Mouse (Mus musculus) adipocyte (in vitro differentiated cells): ENCODE data around the gene Slc27a1.
A peak's percentile ranks its signal among the peaks of the same experiment; 100 is the strongest.

Experiments used
- DNase-seq: peaks from one replicate; pipeline ENCODE4 v3.0.0-alpha.2; 2016; ENCODE audit warnings: low spot score

Gene Slc27a1

DNA sequence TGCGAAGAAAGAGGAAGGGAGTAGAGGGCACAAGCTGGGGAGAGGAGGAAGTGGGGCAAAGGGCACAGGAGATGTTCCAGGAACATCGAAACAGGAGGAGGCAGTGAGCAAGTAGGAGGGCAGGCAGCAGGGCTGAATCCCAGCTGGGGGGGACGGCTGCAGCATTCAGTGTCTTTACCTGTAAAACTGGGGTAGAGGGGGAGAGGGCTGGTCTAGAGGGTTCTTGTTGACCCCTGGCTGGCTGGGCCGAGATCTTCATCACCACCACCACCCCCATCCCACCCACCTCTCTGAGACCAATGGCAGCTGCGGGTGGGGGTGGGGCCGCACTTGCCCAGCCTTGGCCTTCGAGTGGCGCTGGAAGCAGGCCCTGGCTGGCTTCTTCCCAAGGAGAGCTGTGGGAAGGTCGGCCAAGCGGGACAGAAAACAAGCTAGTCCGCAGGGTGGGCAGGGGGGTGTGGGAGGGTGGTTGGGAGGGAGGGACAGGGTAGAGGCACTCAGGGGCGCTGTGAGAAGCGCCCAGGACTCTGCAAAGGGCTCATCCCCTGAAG, at the start of gene Slc27a1:
Gene Slc27a1, plus strand, starts transcription at position 496 of the 551 bp plus-strand sequence.
- peak; percentile 94 for DNase-seq

DNA sequence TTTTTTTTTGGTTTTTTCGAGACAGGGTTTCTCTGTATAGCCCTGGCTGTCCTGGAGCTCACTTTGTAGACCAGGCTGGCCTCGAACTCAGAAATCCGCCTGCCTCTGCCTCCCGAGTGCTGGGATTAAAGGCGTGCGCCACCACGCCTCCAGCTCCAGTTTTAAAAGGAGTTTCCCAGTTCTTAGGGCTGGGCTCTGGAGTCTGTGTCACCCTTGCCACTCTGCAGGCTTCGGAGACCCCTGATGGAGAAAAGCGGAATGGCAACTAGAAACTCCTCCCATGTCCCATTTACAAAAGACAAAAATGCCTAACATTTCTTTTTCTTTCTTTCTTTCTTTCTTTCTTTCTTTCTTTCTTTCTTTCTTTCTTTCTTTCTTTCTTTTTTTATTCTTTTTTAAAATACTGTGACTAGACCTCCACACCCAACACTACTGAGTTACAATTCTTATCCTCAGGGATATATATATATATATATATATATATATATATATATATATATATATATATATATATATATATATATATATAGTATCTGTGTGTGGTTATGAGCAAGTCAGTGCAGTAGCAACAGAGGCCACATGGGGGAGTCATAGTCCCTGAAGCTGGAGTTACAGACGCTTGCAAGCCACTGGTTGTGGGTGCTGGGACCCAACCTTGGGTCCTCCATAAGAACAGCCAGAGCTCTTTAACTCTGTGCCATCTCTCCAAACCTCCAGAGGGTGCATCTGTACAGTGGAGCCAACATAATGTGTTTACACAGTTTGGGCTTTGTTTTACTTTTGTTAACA, 49.5 kb upstream of the Slc27a1 start:
- DNase-seq: peak; percentile 89

DNA sequence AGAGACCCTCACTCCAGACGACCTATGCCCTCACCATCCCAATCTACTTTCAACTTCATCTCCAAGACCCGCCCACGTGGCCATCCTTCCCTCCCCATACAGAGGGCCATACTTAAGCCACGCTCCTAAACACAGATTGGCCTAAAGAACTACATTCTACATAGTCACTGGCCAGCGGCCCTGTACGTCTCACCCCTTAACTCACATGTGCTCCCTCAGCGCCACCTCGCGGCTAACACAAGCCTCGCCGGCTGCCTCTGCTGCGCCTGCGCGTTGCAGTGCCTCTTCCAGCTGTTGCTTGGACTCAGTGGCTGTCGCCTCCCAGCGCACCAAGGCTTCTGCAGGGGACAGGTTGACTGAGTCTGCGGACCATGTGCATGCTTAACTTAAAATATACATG, 47.0 kb upstream of the Slc27a1 start:
- DNase-seq: peak; percentile 97

DNA sequence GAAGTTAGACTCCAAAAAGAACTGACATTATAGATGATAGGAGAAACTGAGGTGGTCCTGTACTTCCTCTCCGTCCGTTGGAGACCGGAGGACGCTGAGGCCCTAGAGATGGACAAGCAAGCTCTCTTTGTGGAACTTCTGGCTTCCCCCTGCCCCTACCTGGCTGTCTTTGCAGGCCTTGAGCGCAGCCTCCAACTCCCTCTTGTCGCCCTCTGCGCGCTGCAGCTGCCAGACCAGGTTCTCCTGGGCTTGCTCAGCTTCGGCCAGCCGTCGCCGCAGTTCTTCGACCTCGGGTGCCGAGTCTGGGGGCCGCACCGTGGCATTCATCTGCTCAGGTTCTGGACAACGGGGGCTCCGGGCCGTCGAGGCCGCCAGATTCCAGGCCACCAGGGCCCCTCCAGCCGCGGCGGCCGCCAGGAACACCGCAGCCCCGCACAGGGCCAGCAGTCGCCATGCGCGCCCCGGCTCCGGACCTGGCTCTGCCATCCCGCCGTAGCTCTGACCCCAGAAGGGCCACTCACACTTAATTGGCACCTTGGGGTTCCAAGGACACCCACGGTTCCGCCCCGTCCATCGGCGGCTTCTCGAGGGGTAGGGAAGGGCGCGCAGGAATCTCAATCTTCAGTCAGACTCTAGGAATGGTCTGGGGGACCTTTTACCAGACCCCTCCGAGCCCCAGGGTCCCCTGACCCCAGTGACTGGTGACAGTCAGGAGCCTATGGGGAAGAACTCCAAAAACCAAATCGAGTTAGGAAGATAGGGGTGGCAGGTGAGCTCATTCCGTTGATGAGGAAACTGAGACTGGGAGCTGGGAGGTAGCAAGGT, 43.2 kb upstream of the Slc27a1 start, which contains the start of gene Ccdc194:
Gene Ccdc194, minus strand, starts transcription at position 486 of the 825 bp plus-strand sequence.
- no peak for DNase-seq

DNA sequence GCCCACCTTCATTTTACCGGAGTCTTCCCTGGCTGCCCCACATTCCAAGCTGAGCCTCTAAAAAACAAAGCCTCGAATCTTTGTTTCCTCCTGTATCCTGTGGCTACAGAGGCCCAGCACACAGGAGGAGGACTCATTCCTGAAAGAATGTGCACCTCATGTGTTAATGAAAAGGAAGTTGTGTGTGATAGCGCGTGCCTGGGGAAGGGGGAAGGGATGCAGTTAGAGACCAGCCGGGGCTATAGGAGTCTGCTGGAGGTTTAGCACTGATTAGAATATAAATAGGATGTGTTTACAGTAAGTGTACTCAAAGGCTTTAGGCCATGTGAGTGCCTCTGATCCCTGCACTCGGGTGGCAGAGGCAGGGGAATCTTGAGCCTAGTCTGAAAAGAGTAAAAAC, 42.4 kb upstream of the Slc27a1 start:
- no peak for DNase-seq

DNA sequence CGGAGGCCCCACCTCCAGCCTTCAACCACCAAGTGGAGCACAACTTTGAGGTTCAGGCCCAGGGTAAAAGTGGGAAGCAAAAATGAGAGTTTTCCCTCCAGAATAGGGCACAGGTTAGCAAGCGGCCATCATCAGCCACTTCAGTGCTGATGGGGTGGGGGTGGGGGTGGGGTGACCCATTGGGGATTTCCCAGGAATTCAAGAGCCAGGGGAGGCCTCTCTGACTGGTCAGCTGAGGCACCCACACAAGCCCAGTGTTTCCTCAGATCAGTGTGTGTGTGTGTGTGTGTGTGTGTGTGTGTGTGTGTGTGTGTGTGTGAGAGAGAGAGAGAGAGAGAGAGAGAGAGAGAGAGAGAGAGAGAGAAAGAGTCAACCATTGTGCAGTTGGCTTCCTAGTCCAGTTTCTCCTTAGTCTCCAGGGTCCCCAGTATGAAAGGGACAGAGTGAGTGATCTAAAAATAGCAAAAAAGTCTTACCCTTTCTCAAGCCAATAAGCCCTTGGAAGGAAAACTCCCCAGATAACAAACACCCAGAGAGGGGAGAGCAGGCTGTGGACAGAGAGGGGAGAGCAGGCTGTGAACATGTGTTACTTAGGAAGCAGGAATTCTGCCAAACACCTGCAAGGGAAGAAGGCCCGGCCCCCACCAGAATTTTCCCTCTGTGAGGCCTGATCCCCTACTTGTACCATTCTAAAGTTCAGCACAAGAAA, 41.4 kb upstream of the Slc27a1 start:
- no peak for DNase-seq

DNA sequence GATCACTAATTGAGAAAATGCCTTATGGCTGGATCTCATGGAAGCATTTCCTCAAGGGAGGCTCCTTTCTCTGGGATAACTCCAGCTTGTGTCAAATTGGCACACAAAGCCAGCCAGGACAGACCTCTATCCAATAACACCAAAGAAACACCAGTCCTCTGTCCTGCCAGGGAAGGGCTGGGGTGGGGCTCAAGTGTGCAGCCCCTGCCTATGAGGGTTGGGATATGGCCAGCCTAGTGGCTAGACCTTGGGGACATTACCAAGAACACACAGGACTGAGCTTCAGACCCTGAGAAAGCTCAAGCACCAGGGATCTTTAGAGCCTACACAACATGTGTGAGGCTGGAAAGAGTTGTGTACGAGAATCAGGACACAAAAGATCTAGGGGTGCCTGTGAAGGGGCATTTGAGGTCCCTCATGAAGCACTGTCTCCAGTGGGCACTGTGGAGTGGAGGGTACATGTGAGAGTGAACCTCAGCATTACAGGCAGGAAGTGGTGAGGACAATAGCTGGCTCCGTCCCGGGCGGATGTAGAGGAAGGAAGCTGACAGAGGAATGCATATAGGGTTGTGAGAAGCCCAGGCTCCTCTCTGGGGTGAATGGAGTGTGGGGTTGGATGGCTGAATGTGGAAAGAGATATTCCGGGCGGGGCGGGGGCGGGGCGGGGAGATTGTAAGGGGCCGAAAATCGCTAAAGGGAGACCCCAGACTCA, 40.2 kb upstream of the Slc27a1 start:
- no peak for DNase-seq

DNA sequence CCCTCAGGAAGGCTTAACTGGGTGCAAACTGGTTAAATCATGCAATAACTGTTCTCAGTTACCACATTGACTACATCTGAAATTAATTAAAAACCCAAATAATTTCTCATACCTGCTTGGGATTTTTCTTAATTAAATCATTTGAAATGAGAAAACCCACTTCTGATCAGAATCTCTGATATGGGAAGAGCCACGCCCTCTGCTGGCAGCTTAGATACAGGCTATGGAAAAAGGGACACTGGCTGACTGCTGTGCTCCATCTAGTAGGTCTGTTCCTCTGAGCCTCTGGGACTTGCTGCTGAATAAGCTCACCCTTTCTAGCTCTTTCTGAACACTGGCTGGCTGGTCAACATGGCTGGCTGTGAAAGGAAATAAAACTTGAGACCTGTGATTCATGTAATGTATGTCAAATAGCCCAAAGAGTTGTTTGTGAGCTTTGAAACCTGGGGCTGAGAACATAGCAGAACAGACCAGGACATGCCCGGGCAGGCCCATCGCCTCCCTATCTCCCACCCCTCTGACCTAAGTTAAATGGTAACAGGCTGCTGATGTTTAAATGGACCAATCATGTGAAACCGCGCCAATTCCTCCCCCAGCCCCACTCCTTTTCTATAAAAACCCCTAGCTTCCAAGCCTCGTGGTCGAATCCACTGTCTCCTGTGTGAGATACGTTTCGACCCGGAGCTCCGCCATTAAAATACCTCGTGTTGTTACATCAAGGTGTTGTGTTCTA, 37.8 kb upstream of the Slc27a1 start:
- peak; percentile 50 for DNase-seq

DNA sequence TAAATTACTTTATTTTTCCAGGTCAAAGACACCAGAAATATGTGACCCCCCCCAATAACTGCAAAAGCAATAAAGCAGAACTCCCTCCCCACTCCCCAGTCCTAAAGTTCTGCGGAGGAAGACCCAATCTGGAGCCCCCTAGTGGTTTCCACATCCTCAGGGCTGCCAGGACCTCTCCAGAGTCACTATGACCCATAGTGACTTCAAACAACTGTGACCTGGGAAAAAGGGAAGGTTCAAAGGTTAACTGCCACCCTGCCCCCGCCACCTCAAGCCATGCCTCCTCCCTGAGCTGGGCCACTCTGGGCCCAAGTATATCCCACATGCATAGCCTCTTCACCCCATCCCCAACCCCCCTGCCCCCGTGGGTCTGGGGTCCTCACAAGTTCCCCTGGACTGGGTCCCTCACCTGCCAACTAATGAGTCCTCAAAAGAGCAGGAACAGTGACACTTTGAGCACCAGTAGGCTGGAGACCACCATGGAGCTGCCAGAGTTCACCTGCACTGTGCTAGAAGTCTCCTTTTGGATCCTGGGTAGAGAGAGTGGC, 34.3 kb upstream of the Slc27a1 start:
- no peak for DNase-seq

DNA sequence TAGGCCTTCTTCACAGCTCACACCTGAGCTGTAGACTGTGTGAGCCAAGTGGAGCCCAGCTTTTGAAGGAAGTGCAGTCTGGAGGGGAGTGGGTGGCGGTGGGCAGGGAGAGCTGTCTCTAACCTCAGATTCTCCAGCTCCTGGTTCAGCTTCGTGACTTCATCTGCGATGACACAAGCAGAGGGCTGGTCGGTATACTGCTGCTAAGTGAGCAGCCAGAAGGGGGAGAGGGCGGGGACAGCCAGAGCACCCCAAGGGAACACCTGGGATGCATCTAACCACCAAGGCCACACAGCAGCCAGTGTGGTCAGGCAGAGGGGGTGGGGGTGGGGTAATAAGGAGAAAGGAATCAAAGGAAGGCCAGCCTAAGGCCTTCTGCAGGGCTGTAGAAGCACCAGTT, 33.0 kb upstream of the Slc27a1 start:
- no peak for DNase-seq

DNA sequence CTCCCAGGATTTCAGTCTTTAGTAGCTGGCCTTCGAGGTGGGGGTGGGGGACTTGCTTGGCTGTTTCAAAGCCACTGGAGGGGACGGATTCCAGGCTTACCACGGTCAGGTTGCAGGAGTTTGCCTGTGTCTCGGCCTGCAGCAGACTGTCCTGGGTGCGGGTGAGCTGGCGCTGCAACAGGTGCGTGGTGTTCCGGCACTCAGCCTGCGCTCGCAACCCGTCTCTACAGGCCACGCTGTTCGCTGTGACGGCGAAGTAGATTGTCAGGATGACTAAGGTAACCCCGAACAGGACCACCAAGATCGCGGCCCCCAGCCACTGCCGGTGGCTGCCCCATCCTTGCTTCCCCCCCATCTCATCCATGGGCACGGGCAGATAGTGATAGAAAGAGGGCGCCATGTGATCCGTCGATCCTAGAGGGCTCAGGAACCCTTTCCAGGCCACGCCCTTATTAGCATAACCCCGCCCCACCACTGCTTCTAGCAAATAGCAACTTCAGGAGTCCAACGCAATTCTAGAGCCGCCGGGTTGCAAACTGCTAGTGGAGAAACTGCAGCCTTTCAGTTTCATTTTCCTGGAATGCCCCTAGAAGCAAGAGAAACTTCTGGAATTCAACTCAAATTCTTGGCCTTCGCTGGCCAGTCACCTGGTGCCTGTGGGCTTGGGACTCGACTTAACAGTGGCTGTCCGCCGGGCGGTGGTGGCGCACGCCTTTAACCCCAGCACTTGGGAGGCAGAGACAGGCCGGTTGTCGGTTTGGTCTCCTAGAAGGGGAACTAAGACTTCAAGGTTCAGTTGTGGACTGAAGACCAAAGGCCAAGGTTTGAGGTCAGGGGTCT, 31.4 kb upstream of the Slc27a1 start, which contains the start of gene Bst2:
Gene Bst2, minus strand, starts transcription at position 429 of the 840 bp plus-strand sequence.
- DNase-seq: peak; percentile 86

DNA sequence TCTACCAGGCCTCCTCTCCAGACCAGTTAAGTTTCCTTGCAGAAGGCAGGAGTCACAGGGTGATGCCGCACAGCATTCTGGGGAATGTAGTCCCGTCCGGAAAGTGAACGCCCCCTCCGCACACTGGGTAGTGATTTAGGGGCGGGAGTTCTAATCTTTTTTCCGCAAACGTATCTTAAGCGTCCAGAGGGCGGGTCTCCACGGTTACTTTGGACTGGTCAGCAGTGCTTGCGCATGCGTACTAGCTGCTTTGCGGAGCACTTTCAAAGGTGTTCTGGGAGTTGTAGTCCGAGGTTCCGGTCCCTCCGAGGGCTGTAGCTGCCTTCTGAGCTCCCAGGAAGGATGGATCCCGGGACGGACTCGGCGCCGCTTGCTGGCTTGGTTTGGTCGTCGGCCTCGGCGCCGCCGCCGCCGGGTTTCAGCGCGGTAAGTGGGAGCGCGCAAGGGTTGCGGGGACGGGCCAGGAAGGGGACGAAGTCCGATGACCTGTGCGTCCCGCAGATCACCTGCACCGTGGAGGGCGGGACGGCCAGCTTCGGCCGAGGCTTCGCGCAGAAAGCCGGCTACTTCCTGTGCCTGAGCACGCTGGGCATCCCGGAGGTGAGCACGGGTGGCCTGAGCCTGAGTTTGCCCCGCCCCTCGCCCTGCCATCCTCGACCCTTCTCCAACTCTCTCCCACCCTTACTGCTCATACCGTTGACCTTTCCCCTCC, 25.9 kb upstream of the Slc27a1 start, which contains the start of gene Mvb12a:
Gene Mvb12a, plus strand, starts transcription at position 291 of the 712 bp plus-strand sequence.
- peak; percentile 99 for DNase-seq

DNA sequence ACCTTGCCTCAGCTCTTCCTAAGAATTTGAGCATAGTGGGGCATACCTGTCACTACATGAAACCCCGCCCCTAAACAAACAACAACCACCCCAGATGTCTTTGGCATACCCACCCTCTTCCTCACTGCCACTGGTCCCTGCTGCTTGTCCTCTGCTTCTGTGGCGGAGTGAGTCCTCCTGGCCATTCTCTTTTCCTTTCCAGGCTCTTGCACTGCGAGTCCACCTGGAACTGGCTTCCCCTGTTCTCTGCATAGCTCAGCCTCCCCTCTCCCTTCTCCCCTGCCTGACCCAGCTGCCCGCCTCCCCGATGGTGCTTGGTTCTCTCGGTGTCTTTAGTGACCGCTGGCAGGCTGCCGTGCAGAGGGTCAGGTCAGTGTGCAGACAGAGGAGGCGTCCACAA, 24.9 kb upstream of the Slc27a1 start:
- no peak for DNase-seq

DNA sequence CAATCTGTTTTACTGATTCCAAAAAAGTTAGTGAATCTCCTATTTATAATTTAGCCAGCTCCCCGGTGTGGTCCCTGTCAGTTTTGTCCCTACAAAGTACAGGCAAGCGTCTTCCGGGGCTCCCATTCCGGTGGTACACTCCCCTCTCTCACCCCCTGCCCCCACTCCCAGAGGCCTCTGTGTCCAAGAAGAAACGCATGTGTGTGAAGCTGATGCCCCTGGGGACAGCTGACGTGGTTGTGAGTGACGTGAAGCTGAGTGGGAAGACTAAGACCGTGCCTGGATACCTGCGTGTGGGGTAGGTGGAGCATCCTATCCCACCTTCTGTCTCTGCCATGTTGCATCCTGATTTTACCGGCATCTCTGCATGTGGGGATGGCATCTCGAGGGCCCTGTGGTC, 23.6 kb upstream of the Slc27a1 start:
- no peak for DNase-seq

DNA sequence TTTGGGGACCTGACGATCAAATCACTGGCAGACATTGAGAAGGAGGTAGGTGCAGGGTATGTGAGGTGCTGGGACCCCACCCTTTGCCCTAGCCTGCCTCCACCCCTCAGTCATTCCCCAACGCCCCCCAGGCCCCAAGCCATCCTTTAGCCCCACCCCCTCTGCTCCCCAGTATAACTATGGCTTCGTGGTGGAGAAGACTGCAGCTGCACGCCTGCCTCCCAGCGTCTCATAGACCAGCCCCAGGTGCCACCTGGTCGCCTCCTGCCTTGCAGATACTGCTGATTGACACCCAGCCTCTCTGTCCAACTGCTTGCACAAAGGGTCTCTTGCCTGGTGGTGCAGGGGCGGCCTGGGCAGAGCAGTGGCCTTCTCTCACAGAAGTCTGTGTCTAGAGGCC, 21.1 kb upstream of the Slc27a1 start:
- no peak for DNase-seq

DNA sequence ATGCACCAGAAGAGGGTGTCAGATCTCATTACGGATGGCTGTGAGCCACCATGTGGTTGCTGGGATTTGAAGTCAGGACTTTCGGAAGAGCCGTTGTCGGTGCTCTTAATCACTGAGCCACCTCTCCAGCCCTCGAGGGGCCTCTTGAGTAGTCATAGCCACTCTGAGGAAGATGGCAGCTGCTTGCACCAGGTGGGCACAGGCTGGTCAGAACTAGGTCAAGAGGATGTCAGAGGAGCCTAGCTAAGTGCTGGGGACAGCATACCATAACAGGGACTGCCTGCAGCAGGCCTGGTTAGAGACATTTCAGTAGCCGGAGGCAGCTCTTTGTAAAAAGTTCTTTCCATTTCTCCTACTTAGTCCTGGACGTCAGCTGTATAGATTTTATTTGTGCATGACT, 17.9 kb upstream of the Slc27a1 start:
- DNase-seq: no peak

DNA sequence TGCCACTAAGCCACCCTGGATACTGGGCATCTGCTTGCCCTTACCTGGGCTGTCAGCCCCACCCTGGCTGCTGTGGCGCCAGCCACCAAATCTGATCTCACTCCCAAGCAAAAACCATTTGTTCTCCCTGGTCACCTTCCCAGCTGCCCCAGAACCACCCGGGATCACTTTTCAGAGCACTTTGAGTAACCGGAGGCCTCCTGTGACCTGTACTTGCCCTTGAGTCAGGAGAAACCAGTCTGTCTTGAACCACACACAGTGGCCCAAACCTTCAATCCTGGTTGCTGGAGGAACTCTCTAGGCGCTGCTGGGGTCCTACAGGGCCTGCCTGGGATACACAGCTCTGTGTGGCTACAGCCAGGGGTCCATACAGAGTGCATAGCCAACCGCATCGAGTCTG, 15.9 kb upstream of the Slc27a1 start:
- no peak for DNase-seq

DNA sequence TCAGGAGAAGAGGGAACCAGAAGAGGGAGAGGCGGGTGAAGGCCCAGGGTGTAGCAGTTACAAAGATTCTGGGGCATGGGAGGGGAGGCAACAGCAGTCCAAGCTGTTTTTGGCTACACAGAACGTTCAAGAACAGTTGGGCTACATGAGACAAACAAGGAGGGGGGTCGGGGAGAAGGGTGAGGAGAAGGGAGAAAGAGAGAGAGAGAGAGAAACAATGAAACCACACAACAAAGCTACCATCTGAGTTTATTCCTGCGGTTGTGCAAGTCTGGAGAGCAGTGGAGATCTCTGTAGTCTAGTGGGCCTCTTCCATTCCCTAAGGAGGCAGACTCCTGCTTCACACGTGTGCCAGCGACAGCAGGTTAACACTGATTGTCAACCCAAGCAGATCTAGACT, 14.7 kb upstream of the Slc27a1 start:
- no peak for DNase-seq

DNA sequence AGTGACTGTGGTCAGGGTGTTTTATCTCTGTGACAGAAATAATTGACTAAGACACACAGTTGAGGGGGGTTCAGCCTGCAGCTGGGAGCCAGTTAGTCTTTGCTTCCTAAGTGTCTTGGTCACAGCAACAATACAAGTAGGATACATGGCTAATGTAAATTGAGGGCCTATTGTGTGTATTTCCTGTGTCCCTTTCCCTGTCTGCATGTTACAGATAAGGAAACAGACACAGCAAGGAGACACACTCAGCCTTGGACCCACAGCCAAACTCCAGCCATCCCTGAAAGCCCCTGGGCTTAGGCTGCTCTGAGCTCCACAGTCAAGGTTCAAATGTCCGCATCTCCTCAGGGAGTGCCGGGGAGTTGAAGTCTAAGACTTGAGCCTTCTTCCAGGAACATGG, 14.0 kb upstream of the Slc27a1 start:
- no peak for DNase-seq
